Mouse (Mus musculus): Measurements from ENCODE around the gene Card14. TPM values are rescaled to one million over a fixed set of nuclear protein-coding genes. Genes with fewer than 3 reads are reported as not detected.
A peak's percentile ranks its signal among the peaks of the same experiment; 100 is the strongest.
"Not testable (repeated sequence)": the region's sequence is repeated elsewhere in the genome, so short reads cannot be mapped to it uniquely, and the experiment has no call there.

Card14 gene
- total RNA-seq, 2 experiments from 2014 or later, result 0.36 to 0.47 TPM

DNA sequence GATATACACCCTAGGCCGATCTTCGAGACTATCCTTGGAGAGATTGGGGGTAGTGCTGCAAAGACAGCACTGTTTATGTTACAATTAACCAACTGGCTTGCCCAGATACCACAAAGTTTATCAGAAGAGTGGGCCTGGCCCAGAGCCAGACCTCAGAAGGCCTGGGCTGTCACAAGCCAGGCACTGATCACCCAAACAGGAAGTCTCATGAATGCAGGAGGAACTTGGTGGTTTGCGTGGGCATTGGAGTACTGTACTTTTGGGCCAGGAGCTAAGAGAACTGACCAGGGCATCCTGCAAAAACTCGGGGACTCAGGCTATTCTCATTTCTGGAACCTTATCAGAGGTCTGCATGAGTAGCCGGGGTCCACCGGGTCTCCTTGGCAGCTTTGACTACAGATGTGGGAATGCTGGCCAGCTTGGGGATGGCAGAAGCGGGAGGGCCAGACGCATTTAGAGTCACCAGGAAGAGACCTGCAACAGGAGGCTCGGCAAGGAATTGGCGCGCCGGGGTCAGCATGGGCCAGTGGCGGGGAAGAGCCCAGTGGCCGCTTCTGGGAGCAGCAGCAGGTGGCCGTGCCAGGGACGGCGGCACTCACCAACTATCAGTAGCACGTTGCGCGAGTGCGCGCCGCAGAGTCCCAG lies 47.4 kb downstream of the Card14 start:
- peak in 1 of 2 experiments; percentile 12 for DNase-seq (ENCODE audit: low spot score in 2 of 2)

DNA sequence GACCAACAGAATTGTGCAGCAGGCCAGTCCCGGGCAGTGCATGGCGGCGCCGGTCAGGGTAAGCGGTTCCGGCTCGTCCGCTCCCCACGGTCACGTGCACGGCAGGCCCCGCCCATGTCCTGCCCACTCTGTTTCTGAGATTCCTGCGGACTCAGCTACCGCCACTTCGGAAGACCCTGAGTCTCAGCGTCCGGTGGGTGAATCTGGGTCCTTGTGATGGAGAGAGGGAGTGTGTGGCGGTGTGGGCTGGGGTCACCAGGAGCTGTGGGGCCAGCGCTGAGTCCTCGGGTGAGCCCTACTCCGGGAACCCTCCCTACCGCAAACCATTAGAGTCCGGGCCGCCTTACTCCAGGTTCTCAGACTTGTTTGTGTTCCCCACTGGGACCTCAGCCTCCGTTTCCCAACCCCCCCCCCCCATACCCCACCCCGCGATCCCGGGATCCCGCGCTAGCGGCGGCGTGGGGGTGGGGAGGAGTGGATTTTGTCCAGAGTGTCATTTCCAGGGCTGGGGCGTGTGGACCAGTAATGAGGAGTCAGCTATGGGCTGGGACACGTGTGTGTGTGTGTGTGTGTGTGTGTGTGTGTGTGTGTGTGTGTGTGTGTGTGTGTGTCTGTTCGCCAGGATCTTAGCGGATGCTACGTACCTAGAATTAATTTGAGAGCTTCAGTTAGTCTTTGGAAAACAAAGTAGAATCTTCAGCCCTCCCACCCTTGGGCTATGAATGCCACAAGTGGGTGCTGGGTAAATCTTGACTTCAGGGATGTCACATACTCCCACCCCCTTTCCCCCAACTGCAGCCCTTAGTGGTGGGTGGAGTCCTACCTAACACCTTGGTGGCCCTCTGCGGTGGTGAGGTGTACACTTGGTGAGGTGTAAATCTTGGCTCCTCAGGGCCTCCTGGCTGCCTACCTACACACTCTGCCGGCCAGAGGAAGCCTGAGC lies 48.1 kb downstream of the Card14 start, which contains the start of the genes Sgsh and Slc26a11:
Gene Sgsh (minus strand): TSS at position 94 of the 943 bp plus-strand sequence.
Gene Slc26a11 (plus strand): TSS at position 115 of the 943 bp plus-strand sequence.
- peak; percentile 57 to 77 for DNase-seq (ENCODE audit: low spot score in 2 of 2)

DNA sequence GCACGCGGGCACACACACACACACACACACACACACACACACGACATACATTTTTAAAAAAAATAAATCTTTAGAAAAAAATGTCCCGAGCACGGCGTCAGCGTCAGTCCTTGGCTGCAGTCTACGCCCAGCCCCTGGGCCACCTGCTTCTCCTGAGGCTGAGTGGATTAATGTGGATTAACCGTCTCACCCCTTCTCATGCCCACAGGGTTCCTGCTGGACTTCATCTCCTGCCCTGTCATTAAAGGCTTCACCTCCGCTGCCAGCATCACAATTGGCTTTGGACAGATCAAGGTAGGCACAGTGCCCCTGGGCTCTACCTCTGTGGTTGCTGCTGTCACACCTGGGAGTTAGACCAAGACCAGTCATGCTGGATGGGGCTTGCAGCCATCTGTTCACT lies 51.5 kb downstream of the Card14 start:
- no peak for DNase-seq (ENCODE audit: low spot score in 2 of 2)

DNA sequence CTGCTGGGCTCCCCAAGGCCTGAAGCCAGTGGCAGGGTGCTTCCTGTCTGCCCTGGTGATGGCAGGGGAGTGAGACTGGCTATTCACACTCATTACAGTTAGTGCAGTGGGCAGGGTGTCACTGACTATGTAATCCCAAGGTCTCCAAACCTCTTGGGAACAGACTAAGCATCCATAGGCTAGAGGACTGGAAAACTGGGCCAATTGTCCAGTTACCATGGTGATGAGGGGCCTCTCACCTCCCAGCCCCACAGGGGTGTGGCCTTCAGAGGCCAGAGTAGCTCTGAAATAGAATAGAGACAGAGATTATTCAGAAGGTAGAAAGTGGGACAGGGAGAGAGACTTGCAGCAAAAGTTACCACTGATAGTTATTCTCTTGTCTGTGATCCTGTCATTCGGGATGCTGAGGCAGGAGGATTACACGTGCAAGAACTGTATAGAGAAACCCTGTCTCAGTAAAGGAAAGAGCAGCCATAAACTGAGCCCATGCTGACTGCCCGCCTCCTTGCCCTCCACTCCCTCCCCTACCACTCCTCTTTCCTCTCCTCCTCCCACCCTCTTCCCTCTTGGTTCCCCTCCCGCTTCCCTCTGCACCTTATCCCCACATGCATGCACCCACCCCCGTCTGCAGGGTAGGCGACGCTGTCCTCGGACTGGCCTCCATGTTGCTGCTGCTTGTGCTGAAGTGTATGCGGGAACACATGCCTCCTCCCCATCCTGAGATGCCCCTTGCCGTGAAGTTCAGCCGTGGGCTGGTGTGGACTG lies 55.4 kb downstream of the Card14 start:
- DNase-seq (ENCODE audit: low spot score in 2 of 2), result no peak

DNA sequence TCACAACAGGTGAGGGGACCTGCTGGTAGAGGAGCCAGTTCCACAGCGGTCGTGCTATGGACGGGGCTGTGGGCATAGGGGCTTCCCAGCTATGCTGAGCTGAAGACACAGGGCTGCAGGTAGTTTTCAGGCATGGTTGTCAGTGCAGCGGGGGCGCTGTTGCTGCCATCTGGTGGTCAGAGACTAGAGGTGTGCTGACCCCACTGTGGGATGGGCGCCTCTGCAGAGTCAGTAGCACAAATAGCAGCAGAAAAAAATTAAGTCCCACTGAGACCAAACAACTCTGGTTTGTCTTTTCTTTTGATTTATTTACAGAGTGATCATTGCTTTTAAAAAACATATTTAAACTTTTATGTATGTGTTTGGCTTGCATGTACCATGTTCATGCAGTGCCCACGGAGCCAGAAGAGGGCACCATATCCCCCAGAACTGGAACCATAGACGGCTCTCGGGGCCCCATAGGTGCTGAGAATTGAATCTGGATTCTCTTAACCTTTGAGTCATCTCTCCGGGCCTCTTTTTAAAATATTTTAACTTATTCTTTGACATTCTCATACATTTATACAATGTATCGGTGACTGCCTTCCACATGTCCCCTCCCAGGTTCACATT lies 56.1 kb downstream of the Card14 start:
- peak; percentile 39 to 73 for DNase-seq (ENCODE audit: low spot score in 2 of 2)

DNA sequence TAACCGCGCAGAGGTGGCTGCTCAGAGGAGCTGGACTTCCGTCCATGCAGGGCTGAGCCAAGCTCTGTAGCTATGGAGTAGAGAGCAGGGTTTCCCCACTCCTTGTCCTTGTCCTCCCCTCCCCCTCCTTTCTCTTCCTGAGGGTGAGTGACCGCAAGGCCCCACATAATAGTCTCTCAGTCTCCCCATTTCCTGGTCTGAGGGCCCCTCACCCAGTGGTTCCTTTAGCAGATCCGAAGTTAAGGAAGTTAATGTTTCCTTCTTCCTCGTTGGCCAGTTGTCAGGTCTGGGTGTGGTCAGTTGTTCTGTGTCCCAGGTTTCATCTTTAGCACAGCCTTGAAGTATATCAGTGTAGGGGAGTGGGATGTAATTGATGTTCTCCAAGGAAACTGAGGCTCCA lies 67.9 kb downstream of the Card14 start:
- DNase-seq (ENCODE audit: low spot score in 2 of 2), result no peak

DNA sequence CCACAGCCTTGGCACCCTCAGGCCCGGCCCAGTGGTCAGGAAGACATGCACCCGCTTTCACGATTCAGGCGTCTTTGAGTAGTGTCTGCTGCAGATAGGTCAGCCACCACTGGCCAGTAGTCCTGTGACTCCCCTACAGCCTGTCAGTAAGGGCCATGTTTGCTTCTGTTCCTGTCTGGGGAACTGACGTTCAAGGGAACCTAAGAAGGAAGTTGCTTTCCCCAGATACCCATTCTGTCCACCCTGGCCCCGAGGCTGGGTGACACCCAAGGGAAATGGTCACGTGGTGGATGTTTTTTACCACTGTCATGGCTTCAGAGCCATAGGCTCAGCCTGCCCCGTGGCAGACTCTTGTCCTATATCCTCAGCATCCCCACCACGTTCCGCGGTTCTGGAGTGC lies 69.8 kb downstream of the Card14 start:
- no peak for DNase-seq (ENCODE audit: low spot score in 2 of 2)

DNA sequence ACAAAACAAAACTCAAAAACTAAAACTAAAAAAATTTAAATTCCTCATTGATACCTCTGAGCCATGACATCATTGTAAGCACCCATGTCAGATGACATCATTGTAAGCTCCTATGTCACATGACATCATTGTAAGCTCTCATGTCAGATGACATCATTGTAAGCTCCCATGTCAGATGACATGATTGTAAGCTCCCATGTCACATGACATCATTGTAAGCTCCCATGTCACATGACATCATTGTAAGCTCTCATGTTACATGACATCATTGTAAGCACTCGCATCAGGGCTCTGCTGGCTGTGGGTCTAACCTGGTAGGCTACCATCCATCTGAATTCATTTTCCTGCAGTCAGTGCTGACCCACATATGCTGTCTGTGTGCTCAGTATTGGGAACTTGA lies 71.0 kb downstream of the Card14 start:
- DNase-seq (ENCODE audit: low spot score in 2 of 2), result no peak

DNA sequence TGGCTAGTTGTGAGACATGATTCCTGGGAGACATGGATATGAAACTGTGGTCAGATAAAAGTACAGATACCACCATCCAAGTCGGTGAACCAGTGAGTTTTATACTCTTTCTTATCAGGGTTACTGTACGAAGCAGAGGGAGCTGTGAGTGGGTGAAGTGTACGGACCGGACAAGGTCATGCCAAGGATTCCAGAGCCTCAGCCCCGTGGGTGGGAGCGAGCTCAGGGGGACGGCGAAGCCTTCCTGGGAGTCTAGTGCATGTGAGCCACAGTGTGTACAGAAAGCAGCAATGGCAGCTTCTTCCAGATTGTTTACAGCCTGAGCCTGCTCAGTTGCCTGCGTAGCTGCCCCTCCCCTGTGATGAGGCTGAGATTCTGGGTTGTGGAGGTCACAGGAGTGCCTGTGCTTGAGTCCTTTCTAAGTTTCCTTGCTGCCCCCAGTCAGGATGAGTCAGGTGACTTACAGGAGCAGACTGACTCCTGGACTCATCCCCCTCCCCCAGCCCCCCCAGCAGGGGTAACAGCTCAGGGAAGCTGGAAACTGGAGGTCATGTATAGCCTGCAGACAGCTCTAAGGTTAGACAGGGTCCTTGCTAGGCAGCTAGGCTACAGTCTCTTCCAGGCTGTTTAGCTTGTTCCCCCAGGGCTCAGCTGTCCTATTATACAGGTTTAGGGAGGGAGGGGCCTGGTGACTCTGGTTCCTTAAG lies 74.2 kb downstream of the Card14 start:
- DNase-seq (ENCODE audit: low spot score in 2 of 2), result no peak

DNA sequence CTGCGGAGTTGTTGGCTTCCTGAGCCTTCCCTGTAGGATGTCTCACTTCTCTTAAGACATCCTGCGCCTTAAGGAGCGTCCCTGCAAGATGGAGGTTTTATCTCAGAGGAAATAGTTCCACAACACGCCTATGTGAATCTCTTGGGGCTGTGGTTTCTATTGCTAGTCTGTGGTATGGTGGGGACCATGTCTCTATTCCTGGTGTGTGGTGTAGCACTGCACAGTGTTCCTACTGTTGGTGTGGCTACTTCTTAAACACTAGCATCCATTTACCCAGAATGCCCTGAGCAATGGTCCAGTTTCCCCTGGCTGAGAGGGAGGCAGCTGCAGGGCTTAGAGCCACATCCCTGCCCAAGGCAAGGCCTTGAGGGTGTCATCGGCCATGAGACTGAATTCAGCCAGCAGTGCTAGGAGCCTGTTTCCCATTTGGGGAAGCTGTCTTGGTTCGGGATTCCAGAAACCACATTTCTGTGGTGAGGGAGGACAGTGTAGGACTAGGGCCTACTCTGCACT lies 74.8 kb downstream of the Card14 start:
- no peak for DNase-seq (ENCODE audit: low spot score in 2 of 2)

DNA sequence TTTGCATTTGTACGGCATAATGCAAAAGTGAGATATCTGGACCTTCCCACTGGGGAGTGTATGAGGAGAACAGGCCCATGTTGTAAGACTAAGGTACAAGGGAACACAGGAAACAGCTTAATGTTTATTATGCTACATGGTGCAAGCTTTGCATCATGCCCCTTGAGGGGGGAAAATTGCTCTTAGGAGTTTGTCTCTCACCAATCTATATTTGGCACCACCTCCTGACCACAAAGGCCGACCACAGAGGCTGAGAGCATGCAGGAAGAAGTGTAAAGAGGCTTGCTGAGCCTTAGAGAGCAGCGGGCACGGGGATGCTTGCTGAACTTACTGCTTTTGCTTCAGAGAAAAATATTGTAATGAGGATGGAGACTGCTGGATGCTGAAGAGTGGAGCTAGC lies 77.3 kb downstream of the Card14 start:
- no peak for DNase-seq (ENCODE audit: low spot score in 2 of 2)

DNA sequence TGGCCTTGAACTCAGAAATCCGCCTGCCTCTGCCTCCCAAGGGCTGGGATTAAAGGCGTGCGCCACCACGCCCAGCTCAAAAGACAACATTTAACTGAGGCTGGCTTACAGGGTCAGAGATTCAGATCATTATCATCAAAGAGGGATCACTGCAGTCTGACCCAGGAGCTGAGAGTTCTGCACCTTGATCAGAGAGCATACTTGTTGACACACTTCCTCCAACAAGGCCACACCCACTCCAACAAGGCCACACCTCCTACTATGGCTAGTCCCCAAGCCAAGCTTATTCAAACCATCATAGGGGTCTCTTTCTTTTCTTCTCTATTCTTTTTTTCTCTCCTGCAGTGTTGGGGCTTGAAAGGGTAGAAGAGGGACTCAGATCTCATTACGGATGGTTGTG lies 78.7 kb downstream of the Card14 start:
- DNase-seq (ENCODE audit: low spot score in 2 of 2), result no peak

DNA sequence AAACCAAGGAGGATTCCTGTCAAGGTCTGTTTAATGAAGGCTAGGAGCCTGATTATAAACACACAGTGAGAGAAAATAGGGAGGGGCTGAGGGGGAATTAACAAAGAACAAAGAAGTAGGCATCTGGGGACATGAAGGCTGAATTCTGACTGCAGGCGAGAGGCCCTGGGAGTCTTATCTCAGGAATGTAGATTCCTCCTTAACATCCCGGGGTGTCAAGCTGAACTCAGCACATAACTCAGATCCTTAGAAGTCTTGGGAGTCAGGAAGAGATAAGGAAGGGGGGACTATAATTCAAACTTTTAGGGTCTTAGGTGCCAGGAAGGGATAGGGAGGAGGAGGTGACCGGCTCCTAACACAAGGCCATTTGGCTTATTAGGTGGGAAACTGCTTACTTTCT lies 79.7 kb downstream of the Card14 start:
- DNase-seq (ENCODE audit: low spot score in 2 of 2), result not testable (repeated sequence)

DNA sequence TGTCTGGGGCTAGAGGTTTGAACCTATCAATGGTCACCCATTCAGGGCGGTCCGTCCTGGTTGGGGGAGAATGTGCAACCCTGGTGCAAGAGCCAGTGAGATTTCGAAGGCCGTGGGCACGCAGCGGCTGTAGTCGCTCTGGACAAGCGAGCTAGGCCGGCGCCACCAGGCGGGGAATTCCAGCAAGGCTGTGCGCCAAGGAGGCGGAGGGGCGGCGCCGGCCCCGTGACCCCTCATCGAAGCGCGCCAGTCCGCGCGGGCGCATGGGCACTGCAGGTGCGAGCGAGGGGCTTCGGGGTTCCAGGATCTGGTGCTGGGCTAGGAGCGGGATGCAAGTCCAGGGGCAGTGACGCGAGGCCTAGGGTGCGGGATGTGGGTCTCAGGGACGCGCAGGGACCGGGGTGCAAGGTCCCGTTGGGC lies 82.3 kb downstream of the Card14 start:
- peak; percentile 19 to 45 for DNase-seq (ENCODE audit: low spot score in 2 of 2)

DNA sequence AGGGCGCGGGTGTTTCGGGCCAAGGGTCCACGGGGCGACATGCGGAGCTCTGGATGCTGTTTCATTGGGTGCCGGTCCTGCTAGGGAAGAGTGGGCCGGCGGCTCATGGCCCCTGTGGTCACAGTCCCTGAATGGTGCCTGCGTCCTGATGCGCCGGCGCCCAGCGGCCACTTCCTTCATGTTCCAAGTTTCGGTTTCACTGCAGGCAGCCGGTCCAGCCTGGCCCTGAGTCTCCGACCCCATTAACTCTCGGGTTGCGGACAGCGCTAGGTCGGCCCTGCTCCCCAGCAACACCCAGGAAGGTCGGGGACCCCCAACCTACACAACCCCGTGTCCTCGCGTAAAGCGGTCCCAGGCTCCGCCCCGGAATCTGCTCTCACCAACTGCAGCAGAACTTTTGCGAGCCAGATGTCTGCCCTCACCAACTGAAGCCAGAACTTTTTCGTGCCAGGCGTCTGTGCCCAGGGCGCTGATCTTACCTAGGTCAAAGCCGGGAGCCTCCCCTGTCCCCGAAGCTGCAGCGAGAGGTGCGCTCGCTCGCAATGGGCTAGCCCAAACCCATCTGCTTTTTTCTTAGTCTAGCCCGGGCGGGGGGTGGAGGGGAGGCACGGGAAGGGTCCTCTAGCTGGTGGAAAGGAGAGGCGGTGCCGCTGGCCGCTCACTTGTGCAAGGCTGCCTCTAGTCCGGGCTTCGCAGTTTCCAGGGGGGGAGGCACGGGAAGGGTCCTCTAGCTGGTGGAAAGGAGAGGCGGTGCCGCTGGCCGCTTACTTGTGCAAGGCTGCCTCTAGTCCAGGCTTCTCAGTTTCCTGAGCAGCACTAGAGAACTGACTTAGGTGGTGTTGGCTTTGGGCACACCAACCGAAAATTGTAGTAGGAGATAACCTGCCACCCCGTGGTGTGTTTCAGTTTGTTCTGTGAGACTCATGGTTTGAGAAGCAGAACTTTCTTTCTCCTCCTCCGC lies 83.0 kb downstream of the Card14 start:
- DNase-seq (ENCODE audit: low spot score in 2 of 2), result peak; percentile 6 to 42

DNA sequence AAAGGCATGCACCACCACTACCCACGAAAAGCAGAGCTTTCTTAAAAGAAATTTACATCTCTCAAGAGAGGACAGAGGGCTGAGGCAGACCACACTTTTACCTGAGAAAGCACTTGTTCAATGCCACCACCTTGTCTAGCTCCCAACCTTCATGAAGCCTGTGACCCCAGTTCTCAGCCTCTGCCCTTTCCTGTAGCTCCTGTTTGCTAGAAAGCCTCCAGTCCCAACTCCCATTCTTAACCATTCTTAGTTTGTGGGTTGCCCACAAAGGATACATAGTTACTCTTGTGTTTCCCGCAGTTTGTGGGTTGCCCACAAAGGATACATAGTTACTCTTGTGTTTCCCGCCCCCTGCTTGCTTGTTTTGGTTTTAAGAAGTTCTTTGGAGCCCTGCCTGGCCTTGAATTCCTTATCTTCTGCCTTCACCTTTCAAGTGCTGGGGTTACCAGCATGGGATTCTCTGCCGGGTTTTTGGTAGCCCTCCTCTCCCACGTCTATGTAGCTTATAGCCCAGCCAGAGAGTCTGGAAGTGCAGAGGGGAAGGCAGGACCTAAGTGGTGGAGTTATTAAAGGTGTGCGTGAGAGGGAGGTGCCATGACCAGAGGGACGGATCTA lies 83.9 kb downstream of the Card14 start:
- no peak for DNase-seq (ENCODE audit: low spot score in 2 of 2)

DNA sequence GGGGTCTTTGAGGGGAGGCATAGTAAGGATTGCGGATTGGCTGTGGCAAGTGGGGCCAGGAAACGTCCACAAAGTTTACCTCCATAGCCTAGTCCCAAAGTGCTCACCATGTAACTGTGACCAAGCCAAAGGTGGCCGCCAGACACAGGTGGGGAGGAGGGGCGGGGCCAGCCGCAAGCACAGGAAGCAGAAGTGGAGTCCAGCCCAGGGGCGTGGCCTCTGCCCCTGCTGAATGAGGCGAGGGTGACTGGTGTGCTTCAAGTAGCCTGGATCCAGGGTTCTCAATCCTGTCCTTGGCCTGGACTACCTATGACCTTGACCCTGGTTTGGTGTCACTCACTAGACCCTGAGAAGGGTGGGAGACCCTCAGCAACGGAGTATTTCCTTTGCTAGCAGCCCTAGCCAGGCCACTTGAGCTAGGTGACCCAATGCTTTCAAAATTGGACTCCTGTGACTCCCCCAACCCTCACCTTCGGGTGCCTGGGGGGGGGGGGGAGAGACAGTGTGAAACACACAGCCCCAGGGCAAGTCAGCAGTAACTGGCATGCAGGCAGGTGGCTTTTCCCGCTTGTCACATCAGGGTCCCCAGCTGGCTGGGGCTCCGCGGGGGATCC lies 84.5 kb downstream of the Card14 start:
- DNase-seq (ENCODE audit: low spot score in 2 of 2), result no peak

DNA sequence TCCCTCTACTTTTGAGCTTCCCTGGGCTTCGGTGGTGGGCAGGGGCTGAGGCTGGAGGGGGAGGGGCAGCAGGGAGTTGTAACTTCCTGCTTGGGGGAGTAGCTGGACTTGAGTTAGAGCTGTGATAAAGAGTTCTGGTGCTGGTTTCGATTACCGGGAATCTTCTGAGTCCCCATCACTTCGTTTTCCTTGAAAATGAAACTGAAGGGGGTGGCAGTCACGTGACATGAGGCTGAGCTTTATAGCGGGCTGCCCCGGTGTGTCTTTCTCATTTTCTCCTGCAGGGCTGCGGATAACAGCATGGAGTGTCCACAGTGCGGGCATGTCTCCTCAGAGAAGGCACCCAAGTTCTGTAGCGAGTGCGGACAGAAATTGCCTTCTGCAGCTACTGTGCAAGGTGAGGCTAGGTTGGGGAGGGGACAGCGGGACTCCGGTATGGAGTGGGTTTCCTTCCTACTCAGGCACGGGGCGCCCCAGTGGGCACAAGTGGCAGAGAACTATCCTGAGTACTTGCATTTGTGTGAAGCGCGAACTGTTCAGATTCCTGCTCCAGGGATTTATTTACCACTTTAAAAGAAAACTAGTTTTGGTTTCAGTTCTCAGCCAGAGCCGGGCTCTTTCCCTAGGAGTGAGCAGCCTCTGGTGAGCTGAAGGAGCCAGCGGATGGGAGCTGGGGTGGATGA lies 85.4 kb downstream of the Card14 start, which contains the start of gene Rnf213:
Gene Rnf213 (plus strand): TSS at position 301 of the 683 bp plus-strand sequence.
- peak in 1 of 2 experiments; percentile 12 for DNase-seq (ENCODE audit: low spot score in 2 of 2)
